Mouse (Mus musculus): Measurements from ENCODE around the gene Cfap61.

DNA sequence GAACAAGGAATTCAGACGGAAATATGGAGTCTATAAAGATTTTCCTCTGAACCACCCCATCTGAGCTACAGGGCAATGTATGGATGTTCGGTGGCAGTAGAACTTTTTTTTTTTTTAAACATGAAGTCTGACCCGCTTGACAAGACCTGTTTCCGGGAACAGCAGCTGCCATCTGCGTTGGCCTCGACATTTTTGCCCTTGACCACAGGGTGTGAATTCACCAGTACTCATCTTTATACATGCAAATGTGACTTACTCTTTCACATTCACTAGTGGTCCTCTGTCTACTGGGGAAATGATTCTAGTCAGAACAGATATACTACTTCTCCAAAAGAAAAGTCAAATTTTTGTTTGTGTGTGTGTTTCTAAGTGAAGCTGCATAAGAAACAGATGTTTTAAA, 291.2 kb downstream of the Cfap61 start:
- TF ChIP-seq POLR2A (IDR thresholded peaks at IDR 0.05; ENCODE audit: low read depth, low read length) (no peak), CTCF (IDR thresholded peaks at IDR 0.05; ENCODE audit: borderline replicate concordance, insufficient read depth, low read length) (no peak)

All from embryonic fibroblast, embryonic 13.5 days (primary cell).